21 mouse cellular contexts compared by ENCODE assay signal in genomic region chr2:132317178-132317577, GRCm38 (mm10).
"Had no signal": no experiment of that assay in that cellular context is flagged by ENCODE, and none has a peak within 500 bp of the region (broad histone marks: within the 10 kb centered on the region; RNA-seq: fewer than 3 reads in every experiment).

No protein-coding gene starts in this region.

- H3K27me3 ChIP-seq: heart, embryonic 12.5 days; hindbrain, embryonic 13.5 days; hindbrain, embryonic 15.5 days; intestine, embryonic 15.5 days; limb, embryonic 13.5 days; limb, embryonic 15.5 days; liver, embryonic 12.5 days had no signal

- DNase-seq: gastrocnemius, postnatal 14 days; gastrocnemius, postnatal 36 days; heart, adult 18-20 months; heart, postnatal 14 days; heart, postnatal 36 days; kidney, adult 18-20 months; kidney, adult 8-10 months; kidney, postnatal 10 days; kidney, postnatal 25 days; kidney, postnatal 4 days; left cerebral cortex, postnatal 4 days had no signal

- H3K27ac ChIP-seq: heart, embryonic 10.5 days; hindbrain, embryonic 13.5 days; intestine, embryonic 15.5 days; limb, embryonic 13.5 days; limb, embryonic 15.5 days; liver, embryonic 12.5 days; liver, embryonic 14.5 days had no signal

- H3K4me1 ChIP-seq: heart, embryonic 10.5 days; heart, embryonic 12.5 days; hindbrain, embryonic 13.5 days; hindbrain, embryonic 15.5 days; intestine, embryonic 15.5 days; limb, embryonic 13.5 days; limb, embryonic 15.5 days; liver, embryonic 12.5 days had no signal

- H3K36me3 ChIP-seq: hindbrain, embryonic 15.5 days; intestine, embryonic 15.5 days; limb, embryonic 13.5 days; limb, embryonic 15.5 days; liver, embryonic 12.5 days had no signal

- H3K4me3 ChIP-seq: heart, embryonic 10.5 days; heart, embryonic 12.5 days; hindbrain, embryonic 13.5 days; hindbrain, embryonic 15.5 days; intestine, embryonic 15.5 days; layer of hippocampus, adult 2 months; limb, embryonic 13.5 days; limb, embryonic 15.5 days; liver, embryonic 12.5 days had no signal

- H3K9ac ChIP-seq: heart, embryonic 12.5 days; hindbrain, embryonic 15.5 days; intestine, embryonic 15.5 days; limb, embryonic 13.5 days; limb, embryonic 15.5 days; liver, embryonic 12.5 days; liver, embryonic 14.5 days had no signal

- H3K9me3 ChIP-seq: heart, embryonic 10.5 days; hindbrain, embryonic 13.5 days; hindbrain, embryonic 15.5 days; intestine, embryonic 15.5 days; limb, embryonic 13.5 days; limb, embryonic 15.5 days; liver, embryonic 12.5 days had no signal
